ENCODE assay signal across 8 mouse cellular contexts in genomic region chr7:25753076-25753475, GRCm38 (mm10). TPM values are rescaled to one million over a fixed set of nuclear protein-coding genes. Genes with fewer than 3 reads are reported as not detected.
DNase-seq lines count a peak whose midpoint lies in the region; ATAC-seq and TF ChIP-seq lines count a peak whose summit lies in the region.
"Had no signal": no experiment of that assay in that cellular context is flagged by ENCODE, and none has a peak within 500 bp of the region (broad histone marks: within the 10 kb centered on the region; RNA-seq: fewer than 3 reads in every experiment).

No protein-coding gene starts in this region.

- no peaks in the 10 kb centered on the region for H3K27me3 ChIP-seq in lung, embryonic 14.5 days (ENCODE audit: insufficient read depth, low read length)
- H3K27me3 ChIP-seq in embryonic facial prominence, embryonic 14.5 days (replicated peaks; ENCODE audit: control insufficient read depth, insufficient read depth, low read length), result no peaks in the 10 kb centered on the region
- H3K27me3 ChIP-seq in intestine, postnatal 0 days (replicated peaks; ENCODE audit: control insufficient read depth, insufficient read depth, low read length), result no peaks in the 10 kb centered on the region
- H3K27me3 ChIP-seq in small intestine, adult 2 months (ENCODE audit: control insufficient read depth, insufficient read depth, low read length), result no peaks in the 10 kb centered on the region

- H3K36me3 ChIP-seq in lung, embryonic 14.5 days (ENCODE audit: insufficient read depth), result peaks cover 40% of the 10 kb centered on the region
- peaks cover 38% of the 10 kb centered on the region for H3K36me3 ChIP-seq in embryonic facial prominence, embryonic 14.5 days (ENCODE audit: control insufficient read depth, insufficient read depth, low read length)
- peaks cover 28% of the 10 kb centered on the region for H3K36me3 ChIP-seq in intestine, postnatal 0 days (ENCODE audit: control insufficient read depth, insufficient read depth)
- peaks cover 24% of the 10 kb centered on the region for H3K36me3 ChIP-seq in small intestine, adult 2 months (ENCODE audit: control insufficient read depth, insufficient read depth, low read length)

- H3K4me2 ChIP-seq in lung, embryonic 14.5 days, result peak overlapping the region; percentile 98
- peak overlapping the region; percentile 81 for H3K4me2 ChIP-seq in embryonic facial prominence, embryonic 14.5 days (ENCODE audit: low read depth, low read length)
- peak overlapping the region; percentile 76 for H3K4me2 ChIP-seq in intestine, postnatal 0 days (replicated peaks; ENCODE audit: low read depth)

- peak overlapping the region; percentile 96 for H3K9ac ChIP-seq in lung, embryonic 14.5 days
- H3K9ac ChIP-seq in embryonic facial prominence, embryonic 14.5 days (ENCODE audit: low read depth, low read length), result peak overlapping the region; percentile 99
- peak overlapping the region; percentile 100; the same call in 1 of the 2 replicates for H3K9ac ChIP-seq in intestine, postnatal 0 days (ENCODE audit: low read depth, low read length)

- no peaks in the 10 kb centered on the region; the same call in 1 of the 2 replicates for H3K4me1 ChIP-seq in lung, embryonic 14.5 days (ENCODE audit: insufficient read depth)
- H3K4me1 ChIP-seq in embryonic facial prominence, embryonic 14.5 days (ENCODE audit: control insufficient read depth, insufficient read depth, low read length), result peaks cover 13% of the 10 kb centered on the region
- H3K4me1 ChIP-seq in intestine, postnatal 0 days (replicated peaks; ENCODE audit: control insufficient read depth, insufficient read depth, low read length), result peaks cover 9% of the 10 kb centered on the region; the same call in 1 of the 2 replicates
- peaks cover 7% of the 10 kb centered on the region; the same call in 1 of the 2 replicates for H3K4me1 ChIP-seq in small intestine, adult 2 months (ENCODE audit: control insufficient read depth, insufficient read depth, insufficient read length, low read length)

- no peak for ATAC-seq in lung, embryonic 14.5 days (ENCODE audit: insufficient read depth)
- no peak for ATAC-seq in embryonic facial prominence, embryonic 14.5 days (ENCODE audit: low read depth)
- ATAC-seq in intestine, postnatal 0 days, result no peak

- peak overlapping the region; percentile 96 for H3K4me3 ChIP-seq in lung, embryonic 14.5 days (ENCODE audit: low read depth, low read length)
- H3K4me3 ChIP-seq in embryonic facial prominence, embryonic 14.5 days (ENCODE audit: low read depth, low read length), result peak overlapping the region; percentile 89
- H3K4me3 ChIP-seq in intestine, postnatal 0 days (ENCODE audit: low read depth, low read length), result peak overlapping the region; percentile 99
- H3K4me3 ChIP-seq in small intestine, adult 2 months (ENCODE audit: low read depth, low read length), result peak overlapping the region; percentile 6; the same call in 1 of the 2 replicates

- no peak for DNase-seq in lung, embryonic 14.5 days
- no peak for DNase-seq in lung, postnatal 36 days
- DNase-seq in embryonic facial prominence, embryonic 14.5 days (ENCODE audit: low spot score), result peak; percentile 28
- no peak for DNase-seq in spleen, adult 18-20 months
- DNase-seq in left cerebral cortex, adult 18-20 months (ENCODE audit: low spot score in 2 of 2), result no peak
- DNase-seq: cerebellum, postnatal 25 days had no signal

- peak overlapping the region; percentile 98; the same call in 1 of the 2 replicates for H3K27ac ChIP-seq in lung, embryonic 14.5 days (ENCODE audit: low read depth)
- no peak overlapping the region for H3K27ac ChIP-seq in embryonic facial prominence, embryonic 14.5 days (replicated peaks; ENCODE audit: low read depth, low read length)
- no peak overlapping the region for H3K27ac ChIP-seq in intestine, postnatal 0 days (ENCODE audit: low read depth, low read length)
- no peak overlapping the region for H3K27ac ChIP-seq in small intestine, adult 2 months (ENCODE audit: insufficient read depth, low read depth, low read length)

- TF ChIP-seq POLR2A in small intestine, adult 2 months (IDR thresholded peaks at IDR 0.05; ENCODE audit: low read depth, low read length), result no peak

- H3K9me3 ChIP-seq in lung, embryonic 14.5 days (ENCODE audit: low read depth, low read length), result no peaks in the 10 kb centered on the region
- H3K9me3 ChIP-seq in embryonic facial prominence, embryonic 14.5 days (ENCODE audit: control insufficient read depth, low read length), result no peaks in the 10 kb centered on the region
- H3K9me3 ChIP-seq in intestine, postnatal 0 days (ENCODE audit: control insufficient read depth), result no peaks in the 10 kb centered on the region

- no peak for TF ChIP-seq CTCF in lung, embryonic 14.5 days (IDR thresholded peaks at IDR 0.05; ENCODE audit: low read depth)
- TF ChIP-seq CTCF in intestine, postnatal 0 days (IDR thresholded peaks at IDR 0.05; ENCODE audit: low read depth), result no peak
- TF ChIP-seq CTCF in small intestine, adult 2 months (IDR thresholded peaks at IDR 0.05; ENCODE audit: extremely low read depth, insufficient read length, insufficient replicate concordance, low read depth, low read length), result no peak

RNA-seq across cellular contexts. Expression of gene Hnrnpul1, which starts 1.5 kb away (rescaled TPM):
- polyA plus RNA-seq in lung, embryonic 14.5 days (2014; fragmentation: Nextera tagmentation; extraction: Ambion mirVana), result 80.3 and 82.0 TPM in 2 replicates
- polyA plus RNA-seq in embryonic facial prominence, embryonic 14.5 days (2014; fragmentation: Nextera tagmentation; extraction: Ambion mirVana), result 65.9 and 71.9 TPM in 2 replicates
- 32.1 TPM in 2 replicates for polyA plus RNA-seq in intestine, postnatal 0 days (2015; fragmentation: Nextera tagmentation; extraction: Ambion mirVana)
- polyA plus RNA-seq in small intestine, adult 2 months (2012; rRNA removed), result 28.9 and 60.2 TPM in 2 replicates
- 100 to 1,000 TPM in 1 of 2 experiments, 10 to 100 TPM in 1; 99.0 to 102 TPM for total RNA-seq in left cerebral cortex, adult 18-20 months (2021)

RNA-seq across cellular contexts. Expression of gene Ccdc97, which starts 34.2 kb away (rescaled TPM):
- 28.6 and 29.4 TPM in 2 replicates for polyA plus RNA-seq in lung, embryonic 14.5 days (2014; fragmentation: Nextera tagmentation; extraction: Ambion mirVana)
- polyA plus RNA-seq in embryonic facial prominence, embryonic 14.5 days (2014; fragmentation: Nextera tagmentation; extraction: Ambion mirVana), result 25.1 and 28.0 TPM in 2 replicates
- polyA plus RNA-seq in intestine, postnatal 0 days (2015; fragmentation: Nextera tagmentation; extraction: Ambion mirVana), result 15.9 and 16.5 TPM in 2 replicates
- 43.6 and 72.4 TPM in 2 replicates for polyA plus RNA-seq in small intestine, adult 2 months (2012; rRNA removed)
- total RNA-seq in left cerebral cortex, adult 18-20 months (2021), result 10 to 100 TPM; 59.8 to 61.4 TPM

RNA-seq across cellular contexts. Expression of gene Axl, which starts 35.4 kb away (rescaled TPM):
- polyA plus RNA-seq in lung, embryonic 14.5 days (2014; fragmentation: Nextera tagmentation; extraction: Ambion mirVana), result 44.1 and 46.5 TPM in 2 replicates
- polyA plus RNA-seq in embryonic facial prominence, embryonic 14.5 days (2014; fragmentation: Nextera tagmentation; extraction: Ambion mirVana), result 114 and 116 TPM in 2 replicates
- polyA plus RNA-seq in intestine, postnatal 0 days (2015; fragmentation: Nextera tagmentation; extraction: Ambion mirVana), result 52.1 and 58.8 TPM in 2 replicates
- 13.2 and 14.4 TPM in 2 replicates for polyA plus RNA-seq in small intestine, adult 2 months (2012; rRNA removed)
- 10 to 100 TPM; 34.6 to 34.8 TPM for total RNA-seq in left cerebral cortex, adult 18-20 months (2021)

Comparison
In these comparisons a context has a peak if more than half of its experiments do, and no peak if none do; other contexts are left out.
1. H3K4me3 ChIP-seq: peak in every context shown above with its lines; median percentile 99 in intestine, postnatal 0 days; 96 in lung, embryonic 14.5 days; 89 in embryonic facial prominence, embryonic 14.5 days; 6 in small intestine, adult 2 months.